Mouse (Mus musculus): ENCODE data around the gene Ablim1. TPM values are rescaled to one million over a fixed set of nuclear protein-coding genes. Genes with fewer than 3 reads are reported as not detected.
"Not testable (repeated sequence)": the region's sequence is repeated elsewhere in the genome, so short reads cannot be mapped to it uniquely, and the experiment has no call there.

Gene Ablim1
- polyA plus RNA-seq, 1 experiment from 2014 or later: 6.1 TPM

DNA sequence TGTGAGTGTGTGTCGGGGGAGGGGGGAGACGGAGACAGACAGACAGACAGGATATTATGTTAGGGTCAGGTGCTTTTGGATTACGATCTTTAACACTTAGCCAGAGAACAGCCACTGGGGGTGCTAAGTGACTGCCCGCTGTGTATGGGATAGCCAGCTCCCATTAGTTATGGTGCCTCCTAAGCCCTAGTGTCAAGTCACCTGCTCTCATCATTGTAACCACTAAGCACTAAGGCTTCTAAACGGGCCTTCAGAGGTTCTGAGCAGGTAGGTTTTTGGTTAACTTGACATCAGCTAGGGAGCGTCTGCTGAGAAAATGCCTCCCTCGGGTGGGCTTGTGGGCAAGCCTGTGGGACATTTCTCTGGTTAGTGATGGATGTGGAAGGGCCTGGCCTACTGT lies 174.6 kb downstream of the Ablim1 start:
- Histone ChIP-seq H3K27me3 (replicated peaks) (no peaks in the 10 kb centered on the region), H3K9me3 (replicated peaks) (no peaks in the 10 kb centered on the region), H3K4me1 (0 out of 2 replicates have a peak, but pooled peaks cover under 1% of the 10 kb centered on the region), H3K36me3 (no peaks in the 10 kb centered on the region), H3K4me2 (no peak overlapping the region), H3K4me3 (no peak overlapping the region), H3K9ac (no peak overlapping the region), H3K27ac (no peak overlapping the region)
- no peak for ATAC-seq
- 65% methylated on average over 7 of the region's 7 CpGs for WGBS (ENCODE audit: insufficient replicate concordance)

DNA sequence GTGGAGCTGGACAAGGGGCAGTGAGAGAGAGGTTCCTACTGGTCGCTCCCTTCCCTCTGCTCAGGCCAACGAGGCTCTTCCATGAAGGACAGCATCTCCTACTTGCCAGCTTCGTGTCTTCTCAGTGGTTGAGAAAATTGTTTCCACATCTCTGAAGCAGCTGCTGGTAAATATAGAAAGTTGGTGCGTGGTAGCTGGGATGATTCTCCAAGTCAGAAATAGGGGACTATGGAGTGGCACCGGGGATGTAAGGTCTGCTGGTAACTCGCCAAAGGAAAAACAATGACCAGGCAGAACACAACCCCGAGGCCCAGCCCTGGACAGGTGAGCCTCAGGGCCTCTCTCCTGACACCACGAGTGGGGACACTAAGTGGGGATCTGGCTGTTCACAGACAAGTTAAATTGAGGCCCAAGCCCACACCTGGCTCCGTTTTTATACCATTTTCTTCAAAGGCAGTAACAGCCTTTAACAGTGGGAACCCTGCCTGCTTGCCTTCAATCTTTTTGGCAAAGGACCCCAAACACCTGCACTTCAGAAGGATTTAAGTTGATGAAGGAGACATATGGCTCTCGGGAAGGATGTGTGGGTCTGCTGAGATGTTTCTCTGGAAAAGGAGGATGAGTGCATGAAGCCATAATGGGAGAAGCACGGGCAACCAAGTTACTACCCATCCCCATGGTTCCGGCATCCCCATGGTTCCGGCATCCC lies 175.7 kb downstream of the Ablim1 start:
- 62% methylated on average over 13 of the region's 13 CpGs for WGBS (ENCODE audit: insufficient replicate concordance)
- no peak overlapping the region for H3K27ac ChIP-seq
- H3K4me3 ChIP-seq: no peak overlapping the region
- H3K9ac ChIP-seq: no peak overlapping the region
- H3K27me3 ChIP-seq (replicated peaks): no peaks in the 10 kb centered on the region
- no peaks in the 10 kb centered on the region for H3K36me3 ChIP-seq
- no peaks in the 10 kb centered on the region for H3K9me3 ChIP-seq (replicated peaks)
- peaks cover 8% of the 10 kb centered on the region; the same call in 1 of the 2 replicates for H3K4me1 ChIP-seq
- no peak overlapping the region for H3K4me2 ChIP-seq
- no peak for ATAC-seq

DNA sequence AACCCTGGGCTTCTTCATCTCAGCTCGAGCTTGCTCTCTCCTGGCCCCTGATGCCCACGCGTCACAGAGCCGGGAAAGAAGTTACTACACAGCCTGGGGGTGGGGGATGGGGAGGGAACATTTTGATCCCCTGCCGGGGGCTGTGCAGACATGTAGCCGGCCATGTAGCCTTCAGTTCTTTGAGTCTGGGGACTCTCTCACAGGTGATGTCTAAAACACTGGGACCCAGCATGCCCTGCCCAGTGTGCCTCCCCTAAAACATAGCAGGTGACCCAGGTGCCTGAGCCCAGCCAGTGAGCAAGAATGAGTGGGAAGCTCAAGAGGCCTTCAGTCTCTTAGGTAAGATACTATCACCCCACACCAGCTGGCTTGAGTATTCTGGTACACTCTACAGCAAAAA lies 176.2 kb downstream of the Ablim1 start:
- Histone ChIP-seq H3K36me3 (no peaks in the 10 kb centered on the region), H3K27ac (no peak overlapping the region), H3K4me3 (no peak overlapping the region), H3K4me1 (peaks cover 10% of the 10 kb centered on the region; the same call in 1 of the 2 replicates), H3K9ac (no peak overlapping the region), H3K27me3 (replicated peaks) (no peaks in the 10 kb centered on the region), H3K9me3 (replicated peaks) (no peaks in the 10 kb centered on the region), H3K4me2 (no peak overlapping the region)
- no peak; the same call in 1 of the 2 replicates for ATAC-seq
- 62% methylated on average over 6 of the region's 6 CpGs for WGBS (ENCODE audit: insufficient replicate concordance)

DNA sequence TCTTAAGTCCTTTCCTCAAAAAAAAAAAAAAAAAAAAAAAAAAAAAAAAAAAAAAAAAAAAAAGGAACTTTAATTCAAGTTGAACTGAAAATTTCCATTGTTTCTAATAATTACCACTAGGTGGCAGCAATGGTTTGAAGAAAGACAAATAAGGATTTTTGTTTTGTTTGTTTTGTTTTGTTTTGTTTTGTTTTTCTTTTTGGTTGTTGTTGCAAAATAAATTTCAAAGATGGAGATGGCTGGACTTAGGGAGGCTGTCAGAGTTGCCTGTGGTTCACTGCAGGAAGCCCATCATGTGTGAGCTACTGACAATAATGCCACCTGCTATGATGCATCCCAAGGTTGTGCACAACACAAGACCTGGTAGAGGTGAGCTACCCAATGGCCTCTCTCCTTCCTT lies 176.7 kb downstream of the Ablim1 start:
- no peaks in the 10 kb centered on the region for H3K36me3 ChIP-seq
- no peak overlapping the region for H3K4me3 ChIP-seq
- no peaks in the 10 kb centered on the region for H3K27me3 ChIP-seq (replicated peaks)
- no peak; the same call in 1 of the 2 replicates for ATAC-seq
- no peak overlapping the region for H3K27ac ChIP-seq
- no peak overlapping the region for H3K4me2 ChIP-seq
- H3K9me3 ChIP-seq (replicated peaks): no peaks in the 10 kb centered on the region
- peaks cover 10% of the 10 kb centered on the region; the same call in 1 of the 2 replicates for H3K4me1 ChIP-seq
- H3K9ac ChIP-seq: no peak overlapping the region

GRCm38 (mm10) chr19:57136228-57136627 lies 178.5 kb downstream of the Ablim1 start:
- H3K9me3 ChIP-seq (replicated peaks): no peaks in the 10 kb centered on the region
- no peaks in the 10 kb centered on the region for H3K36me3 ChIP-seq
- no peak overlapping the region for H3K9ac ChIP-seq
- no peak overlapping the region for H3K4me2 ChIP-seq
- ATAC-seq: no peak
- WGBS (ENCODE audit: insufficient replicate concordance): 37% methylated on average over 7 of the region's 7 CpGs
- H3K4me3 ChIP-seq: no peak overlapping the region
- H3K27me3 ChIP-seq (replicated peaks): 0 out of 2 replicates have a peak, but pooled peaks cover 2% of the 10 kb centered on the region
- no peak overlapping the region for H3K27ac ChIP-seq
- H3K4me1 ChIP-seq: peaks cover 10% of the 10 kb centered on the region; the same call in 1 of the 2 replicates

- H3K4me3 ChIP-seq; H3K9me3 ChIP-seq (replicated peaks); H3K36me3 ChIP-seq; H3K4me1 ChIP-seq; H3K4me2 ChIP-seq; H3K27ac ChIP-seq; ATAC-seq; H3K9ac ChIP-seq; H3K27me3 ChIP-seq (replicated peaks): not testable (repeated sequence)
- 80% methylated on average over 6 of the region's 6 CpGs for WGBS (ENCODE audit: insufficient replicate concordance)
Measured at GRCm38 (mm10) chr19:57135654-57136053, 179.1 kb downstream of the Ablim1 start.

- Histone ChIP-seq H3K4me3 (no peak overlapping the region), H3K4me1 (peaks cover 10% of the 10 kb centered on the region; the same call in 1 of the 2 replicates), H3K9ac (no peak overlapping the region), H3K27me3 (replicated peaks) (0 out of 2 replicates have a peak, but pooled peaks cover 2% of the 10 kb centered on the region), H3K9me3 (replicated peaks) (no peaks in the 10 kb centered on the region), H3K27ac (no peak overlapping the region), H3K36me3 (no peaks in the 10 kb centered on the region), H3K4me2 (no peak overlapping the region)
- ATAC-seq: no peak
- 50% methylated on average over 20 of the region's 20 CpGs for WGBS (ENCODE audit: insufficient replicate concordance)
Measured at GRCm38 (mm10) chr19:57134654-57135348, 179.9 kb downstream of the Ablim1 start.

DNA sequence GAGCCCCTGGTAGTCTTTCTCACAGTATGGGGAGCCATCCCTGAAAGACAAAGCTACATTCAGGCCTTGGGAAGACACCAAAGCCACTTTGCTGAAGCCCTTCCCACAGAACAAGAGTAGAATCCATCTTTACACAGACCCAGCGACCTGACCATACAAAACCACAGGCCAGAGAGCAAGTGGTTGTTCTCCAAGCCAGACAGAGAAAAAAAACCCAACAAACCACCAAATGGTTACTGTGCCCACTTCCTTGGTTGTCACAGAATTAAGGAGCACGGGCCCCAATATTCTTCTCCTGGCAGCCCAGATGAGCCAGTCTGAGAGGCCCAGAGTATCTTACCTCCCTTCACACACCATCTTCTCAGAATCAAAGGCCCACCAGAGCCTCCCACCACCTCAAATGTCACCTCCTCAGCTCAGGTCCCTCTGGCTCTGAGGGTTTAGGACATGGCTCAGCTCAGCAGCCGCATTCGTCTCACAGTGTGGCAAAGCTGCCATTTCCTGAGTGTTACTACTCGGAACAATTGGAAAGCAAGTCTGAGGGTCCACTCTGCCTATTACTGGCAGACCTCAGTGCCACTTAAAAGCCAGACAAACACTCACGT lies 181.7 kb downstream of the Ablim1 start:
- H3K27me3 ChIP-seq (replicated peaks): 0 out of 2 replicates have a peak, but pooled peaks cover 2% of the 10 kb centered on the region
- H3K9ac ChIP-seq: no peak overlapping the region
- H3K4me1 ChIP-seq: peaks cover 10% of the 10 kb centered on the region; the same call in 1 of the 2 replicates
- no peak overlapping the region for H3K27ac ChIP-seq
- ATAC-seq: no peak
- no peaks in the 10 kb centered on the region for H3K36me3 ChIP-seq
- no peak overlapping the region for H3K4me3 ChIP-seq
- H3K4me2 ChIP-seq: no peak overlapping the region
- no peaks in the 10 kb centered on the region for H3K9me3 ChIP-seq (replicated peaks)
- WGBS (ENCODE audit: insufficient replicate concordance): 49% methylated on average over 6 of the region's 6 CpGs

DNA sequence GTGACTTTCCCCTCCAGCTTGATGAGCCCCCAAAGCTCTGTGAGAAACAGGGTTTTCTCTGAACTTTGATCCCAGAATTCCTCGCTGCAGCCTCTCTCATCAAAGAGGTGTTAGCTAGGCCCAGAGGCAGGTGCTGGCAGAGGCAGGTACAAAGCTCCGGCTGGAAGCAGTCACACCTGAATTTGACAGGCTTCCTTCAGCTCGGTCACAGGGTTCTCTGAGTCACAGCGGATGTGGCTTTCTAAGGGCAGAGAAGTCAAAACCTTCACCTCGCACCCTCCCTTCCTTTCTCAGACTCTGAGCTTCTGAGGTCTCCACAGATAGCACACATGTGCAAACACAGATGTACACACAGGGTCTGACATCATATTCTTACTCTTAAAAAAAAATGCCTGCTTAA lies 182.4 kb downstream of the Ablim1 start:
- no peak overlapping the region for H3K4me3 ChIP-seq
- H3K9ac ChIP-seq: no peak overlapping the region
- ATAC-seq: no peak
- H3K36me3 ChIP-seq: no peaks in the 10 kb centered on the region
- H3K4me1 ChIP-seq: peaks cover 10% of the 10 kb centered on the region; the same call in 1 of the 2 replicates
- WGBS (ENCODE audit: insufficient replicate concordance): 41% methylated on average over 5 of the region's 5 CpGs
- 0 out of 2 replicates have a peak, but pooled peaks cover 2% of the 10 kb centered on the region for H3K27me3 ChIP-seq (replicated peaks)
- H3K9me3 ChIP-seq (replicated peaks): no peaks in the 10 kb centered on the region
- H3K4me2 ChIP-seq: no peak overlapping the region
- no peak overlapping the region for H3K27ac ChIP-seq

DNA sequence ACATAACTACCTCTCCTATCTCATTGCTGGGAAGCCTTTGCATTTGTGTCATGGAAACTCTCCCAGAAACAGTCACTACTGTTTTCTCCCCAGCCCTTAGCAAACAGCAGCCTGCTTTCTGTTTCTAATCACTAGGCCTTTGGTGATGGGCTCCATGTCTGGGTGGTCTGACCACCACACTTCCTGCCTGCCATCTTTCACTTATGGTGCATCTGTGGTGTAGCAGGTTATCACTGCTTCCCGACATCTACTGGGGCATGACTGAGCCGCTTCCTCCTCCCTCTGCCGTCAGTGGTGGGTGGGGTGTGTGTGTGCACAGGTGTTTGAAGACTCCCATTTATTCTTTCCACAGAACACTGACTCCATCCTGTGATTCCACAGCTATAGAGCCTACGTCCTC lies 183.4 kb downstream of the Ablim1 start:
- peaks cover 10% of the 10 kb centered on the region; the same call in 1 of the 2 replicates for H3K4me1 ChIP-seq

DNA sequence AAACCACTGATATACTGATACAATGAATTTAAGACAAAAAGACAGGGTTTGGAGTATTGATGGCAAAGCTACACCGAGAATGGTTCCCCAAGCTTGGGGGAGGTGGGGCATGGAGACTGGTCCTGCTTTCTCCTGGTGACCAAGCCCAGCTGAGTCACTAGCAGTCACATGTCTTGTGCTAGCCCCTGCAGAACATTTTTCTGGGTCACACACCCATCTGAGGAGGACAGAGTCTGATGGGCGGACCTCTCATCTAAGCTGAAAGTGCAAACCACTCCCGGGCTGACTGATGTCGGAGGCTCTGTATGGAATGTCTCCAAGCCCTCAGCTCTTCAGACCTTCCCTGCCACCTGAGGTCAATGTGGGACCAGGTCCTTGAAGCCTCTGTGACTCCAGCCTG lies 184.1 kb downstream of the Ablim1 start:
- Histone ChIP-seq H3K27ac (no peak overlapping the region), H3K9me3 (replicated peaks) (no peaks in the 10 kb centered on the region), H3K4me1 (peaks cover 10% of the 10 kb centered on the region; the same call in 1 of the 2 replicates), H3K9ac (no peak overlapping the region), H3K36me3 (peaks cover 4% of the 10 kb centered on the region; the same call in 1 of the 2 replicates), H3K4me2 (no peak overlapping the region), H3K4me3 (no peak overlapping the region), H3K27me3 (replicated peaks) (0 out of 2 replicates have a peak, but pooled peaks cover 2% of the 10 kb centered on the region)
- WGBS (ENCODE audit: insufficient replicate concordance): 73% methylated on average over 4 of the region's 4 CpGs
- no peak for ATAC-seq

More for the DNA sequence above, 183.4 kb downstream of the Ablim1 start:
- Histone ChIP-seq H3K9ac (no peak overlapping the region), H3K4me2 (no peak overlapping the region), H3K27me3 (replicated peaks) (0 out of 2 replicates have a peak, but pooled peaks cover 2% of the 10 kb centered on the region), H3K36me3 (peaks cover 4% of the 10 kb centered on the region; the same call in 1 of the 2 replicates), H3K4me3 (no peak overlapping the region), H3K9me3 (replicated peaks) (no peaks in the 10 kb centered on the region), H3K27ac (no peak overlapping the region)
- no peak for ATAC-seq
- WGBS (ENCODE audit: insufficient replicate concordance): 20% methylated on average over 4 of the region's 4 CpGs

DNA sequence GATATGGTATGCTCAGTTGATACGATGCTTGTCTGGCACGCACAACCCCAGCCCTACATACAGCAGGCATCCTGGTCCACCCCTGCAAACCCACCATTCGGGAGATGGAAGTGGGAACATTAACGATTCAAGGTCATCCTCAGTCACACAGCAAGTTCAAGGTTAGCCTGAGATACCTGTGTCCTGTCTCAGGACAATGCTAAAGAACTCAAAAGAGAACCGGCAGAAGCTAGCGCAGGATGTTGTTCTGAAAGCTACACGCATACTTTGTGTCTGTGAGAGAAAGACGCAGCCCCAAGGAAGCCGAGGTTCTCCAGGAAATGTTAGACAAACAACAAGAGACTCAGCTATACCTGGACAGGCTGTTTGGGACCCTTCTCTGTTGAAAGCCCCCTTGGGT lies 185.0 kb downstream of the Ablim1 start:
- Histone ChIP-seq H3K27ac (no peak overlapping the region), H3K9me3 (replicated peaks) (no peaks in the 10 kb centered on the region), H3K9ac (no peak overlapping the region), H3K4me2 (no peak overlapping the region), H3K36me3 (peaks cover 4% of the 10 kb centered on the region; the same call in 1 of the 2 replicates), H3K4me3 (no peak overlapping the region), H3K27me3 (replicated peaks) (0 out of 2 replicates have a peak, but pooled peaks cover 2% of the 10 kb centered on the region), H3K4me1 (peaks cover 6% of the 10 kb centered on the region; the same call in 1 of the 2 replicates)
- WGBS (ENCODE audit: insufficient replicate concordance): 74% methylated on average over 9 of the region's 9 CpGs
- ATAC-seq: no peak

Data from liver, embryonic 12.5 days (tissue).